In the genomic region with DNA sequence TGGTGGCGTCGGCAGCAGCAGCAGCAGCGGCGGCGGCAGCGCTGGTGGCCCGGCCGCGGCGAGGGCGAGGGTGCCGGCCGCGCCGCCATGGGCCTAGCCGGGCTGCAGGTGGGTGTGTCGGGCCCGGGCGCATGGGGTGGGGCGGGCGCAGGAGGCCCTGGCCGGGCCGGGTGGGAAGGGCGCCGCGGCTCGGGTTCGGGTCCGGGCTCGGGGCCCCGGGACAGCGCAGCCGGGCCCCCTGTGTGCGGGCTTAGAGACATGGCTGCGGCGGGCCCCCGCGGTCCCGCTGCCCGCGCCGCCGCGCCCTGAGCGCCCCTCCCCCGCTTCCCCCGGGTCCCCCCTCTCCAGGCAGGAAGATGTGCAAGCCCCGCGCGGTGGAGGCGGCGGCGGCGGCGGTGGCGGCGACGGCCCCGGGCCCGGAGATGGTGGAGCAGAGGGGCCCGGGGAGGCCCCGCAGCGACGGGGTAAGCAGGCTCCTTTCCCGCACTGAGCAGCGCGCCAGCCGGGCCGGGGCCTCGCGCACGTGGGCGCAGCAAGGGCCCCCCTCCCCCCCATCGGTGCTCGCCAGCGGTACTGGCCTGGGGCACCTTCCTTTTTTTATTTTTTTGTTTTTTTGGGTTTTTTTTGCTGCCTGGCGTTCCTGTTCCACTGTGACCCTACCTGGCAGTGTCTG, we compare ENCODE assay signal across 8 mouse cellular contexts. TPM values are rescaled to one million over a fixed set of nuclear protein-coding genes. Genes with fewer than 3 reads are reported as not detected.
A peak's percentile ranks its signal among the peaks of the same experiment; 100 is the strongest.
DNase-seq lines count a peak whose midpoint lies in the region; ATAC-seq and TF ChIP-seq lines count a peak whose summit lies in the region.

No protein-coding gene starts in this region.

- peak; percentile 48 to 63 for DNase-seq in cerebellum, adult 2 months
- DNase-seq in frontal cortex, postnatal 25 days (ENCODE audit: low spot score in 2 of 2): no peak

- no peak for ATAC-seq in cerebellum, adult (ENCODE audit: insufficient number of reproducible peaks, low FRiP score, low TSS enrichment)
- ATAC-seq in forebrain, embryonic 15.5 days (replicated peaks): peak; percentile 65
- peak; percentile 36 for ATAC-seq in inflammation-experienced regulatory T-cells, adult 6 months
- ATAC-seq in liver, embryonic 16.5 days (ENCODE audit: low read depth): peak; percentile 70

- H3K4me3 ChIP-seq in cerebellum, adult 2 months (replicated peaks; ENCODE audit: insufficient read depth, low read depth, low read length): peak overlapping the region; percentile 73
- peak overlapping the region; percentile 82 for H3K4me3 ChIP-seq in bone marrow, adult 2 months (replicated peaks; ENCODE audit: control insufficient read depth, low read depth, low read length)
- H3K4me3 ChIP-seq in forebrain, embryonic 15.5 days: peak overlapping the region; percentile 96
- peak overlapping the region; percentile 86 for H3K4me3 ChIP-seq in liver, embryonic 16.5 days (ENCODE audit: low read depth, low read length)
- H3K4me3 ChIP-seq in olfactory bulb, adult 2 months (ENCODE audit: insufficient read depth, low read depth, low read length): peak overlapping the region; percentile 63

- 3% methylated on average over 66 of the region's 77 CpGs for WGBS in cerebellum, adult 2 months
- 6% methylated on average over 75 of the region's 77 CpGs for WGBS in bone marrow, adult 2 months
- under 1% methylated on average over 39 of the region's 77 CpGs for WGBS in forebrain, embryonic 15.5 days
- WGBS in liver, embryonic 16.5 days (ENCODE audit: insufficient replicate concordance): under 1% methylated on average over 57 of the region's 77 CpGs
- 5% methylated on average over 74 of the region's 77 CpGs for WGBS in olfactory bulb, adult 2 months

- no peaks in the 10 kb centered on the region for H3K27me3 ChIP-seq in cerebellum, adult 2 months (ENCODE audit: control insufficient read depth, insufficient read depth, low read length)
- H3K27me3 ChIP-seq in forebrain, embryonic 15.5 days: no peaks in the 10 kb centered on the region
- H3K27me3 ChIP-seq in liver, embryonic 16.5 days (ENCODE audit: control insufficient read depth, insufficient read depth, low read depth, low read length): no peaks in the 10 kb centered on the region

- no peak for TF ChIP-seq CTCF in cerebellum, adult 2 months (IDR thresholded peaks at IDR 0.05; ENCODE audit: borderline replicate concordance, insufficient read depth, low read depth, low read length)
- TF ChIP-seq CTCF in bone marrow, adult 2 months (IDR thresholded peaks at IDR 0.05; ENCODE audit: control insufficient read depth, insufficient read depth, low read length): no peak
- no peak for TF ChIP-seq CTCF in olfactory bulb, adult 2 months (IDR thresholded peaks at IDR 0.05; ENCODE audit: insufficient read depth, low read depth, low read length)

- TF ChIP-seq POLR2A in cerebellum, adult 2 months (IDR thresholded peaks at IDR 0.05; ENCODE audit: borderline replicate concordance, insufficient read depth, low read length): no peak
- no peak for TF ChIP-seq POLR2A in bone marrow, adult 2 months (IDR thresholded peaks at IDR 0.05; ENCODE audit: borderline replicate concordance, control insufficient read depth, low read depth, low read length)
- no peak for TF ChIP-seq POLR2A in olfactory bulb, adult 2 months (IDR thresholded peaks at IDR 0.05; ENCODE audit: insufficient read depth, low read depth, low read length)

- H3K9ac ChIP-seq in forebrain, embryonic 15.5 days (replicated peaks): peak overlapping the region; percentile 91
- peak overlapping the region; percentile 88 for H3K9ac ChIP-seq in liver, embryonic 16.5 days (ENCODE audit: low read depth, low read length)

- H3K4me2 ChIP-seq in forebrain, embryonic 15.5 days (replicated peaks): peak overlapping the region; percentile 96
- peak overlapping the region; percentile 97 for H3K4me2 ChIP-seq in liver, embryonic 16.5 days (ENCODE audit: low read depth, low read length)

- H3K36me3 ChIP-seq in forebrain, embryonic 15.5 days: peaks cover 35% of the 10 kb centered on the region
- peaks cover 28% of the 10 kb centered on the region for H3K36me3 ChIP-seq in liver, embryonic 16.5 days (ENCODE audit: control insufficient read depth, insufficient read depth)

- no peaks in the 10 kb centered on the region for H3K9me3 ChIP-seq in forebrain, embryonic 15.5 days
- no peaks in the 10 kb centered on the region for H3K9me3 ChIP-seq in liver, embryonic 16.5 days (replicated peaks; ENCODE audit: control insufficient read depth, low read length)

- H3K27ac ChIP-seq in cerebellum, adult 2 months (ENCODE audit: insufficient read depth, low read length): 0 out of 2 replicates have a peak overlapping the region, but pooled peaks have one; percentile 28
- peak overlapping the region; percentile 92 for H3K27ac ChIP-seq in bone marrow, adult 2 months (ENCODE audit: control insufficient read depth, insufficient read depth, low read depth, low read length, poor library complexity)
- peak overlapping the region; percentile 83 for H3K27ac ChIP-seq in forebrain, embryonic 15.5 days (replicated peaks)
- peak overlapping the region; percentile 87 for H3K27ac ChIP-seq in liver, embryonic 16.5 days (ENCODE audit: low read length)
- no peak overlapping the region for H3K27ac ChIP-seq in olfactory bulb, adult 2 months (ENCODE audit: insufficient read depth, low read depth, low read length)

- H3K4me1 ChIP-seq in cerebellum, adult 2 months (ENCODE audit: control insufficient read depth, insufficient read depth, low read length): peaks cover 25% of the 10 kb centered on the region
- H3K4me1 ChIP-seq in bone marrow, adult 2 months (ENCODE audit: control insufficient read depth, insufficient read depth, low read length): peaks cover 13% of the 10 kb centered on the region
- H3K4me1 ChIP-seq in forebrain, embryonic 15.5 days: peaks cover 29% of the 10 kb centered on the region
- H3K4me1 ChIP-seq in liver, embryonic 16.5 days (ENCODE audit: control insufficient read depth, low read depth, low read length): peaks cover 79% of the 10 kb centered on the region
- peaks cover 13% of the 10 kb centered on the region for H3K4me1 ChIP-seq in olfactory bulb, adult 2 months (ENCODE audit: control insufficient read depth, insufficient read depth, low read length)

RNA-seq across cellular contexts. Expression of gene Kmt5a, which starts 6.0 kb away (rescaled TPM):
- 59.1 and 61.6 TPM in 2 replicates for polyA plus RNA-seq in cerebellum, adult 2 months (2012; rRNA removed)
- 100.0 and 137 TPM in 2 replicates for polyA plus RNA-seq in bone marrow, adult 2 months (2011; ENCODE audit: insufficient read depth, insufficient read length, low replicate concordance, missing spikeins)
- 36.3 and 56.7 TPM in 2 replicates for polyA plus RNA-seq in forebrain, embryonic 15.5 days (2015; fragmentation: Nextera tagmentation; extraction: Ambion mirVana)
- 10 to 100 TPM; 19.3 to 33.6 (median 23.2) TPM for polyA plus RNA-seq in inflammation-experienced regulatory T-cells, adult 6 months (2017; shearing (Covaris generic))
- polyA plus RNA-seq in liver, embryonic 16.5 days (2015; fragmentation: Nextera tagmentation; extraction: Ambion mirVana): 39.6 and 41.5 TPM in 2 replicates
- polyA plus RNA-seq in olfactory bulb, adult 2 months (2012; ENCODE audit: insufficient read depth, insufficient read length, low replicate concordance, missing spikeins): 371 TPM in 1 of 2 replicates, not detected in the other

RNA-seq across cellular contexts. Expression of gene Sbno1, which starts 20.0 kb away (rescaled TPM):
- polyA plus RNA-seq in cerebellum, adult 2 months (2012; rRNA removed): 48.3 and 50.3 TPM in 2 replicates
- polyA plus RNA-seq in bone marrow, adult 2 months (2011; ENCODE audit: insufficient read depth, insufficient read length, low replicate concordance, missing spikeins): 26.5 and 50.4 TPM in 2 replicates
- polyA plus RNA-seq in forebrain, embryonic 15.5 days (2015; fragmentation: Nextera tagmentation; extraction: Ambion mirVana): 101 and 111 TPM in 2 replicates
- 100 to 1,000 TPM; 127 to 199 (median 163) TPM for polyA plus RNA-seq in inflammation-experienced regulatory T-cells, adult 6 months (2017; shearing (Covaris generic))
- polyA plus RNA-seq in liver, embryonic 16.5 days (2015; fragmentation: Nextera tagmentation; extraction: Ambion mirVana): 34.5 and 36.2 TPM in 2 replicates
- polyA plus RNA-seq in olfactory bulb, adult 2 months (2012; ENCODE audit: insufficient read depth, insufficient read length, low replicate concordance, missing spikeins): 263 and 488 TPM in 2 replicates

RNA-seq across cellular contexts. Expression of gene Rilpl2, which starts 32.4 kb away (rescaled TPM):
- polyA plus RNA-seq in cerebellum, adult 2 months (2012; rRNA removed): 18.1 and 18.4 TPM in 2 replicates
- 13.5 and 18.3 TPM in 2 replicates for polyA plus RNA-seq in bone marrow, adult 2 months (2011; ENCODE audit: insufficient read depth, insufficient read length, low replicate concordance, missing spikeins)
- polyA plus RNA-seq in forebrain, embryonic 15.5 days (2015; fragmentation: Nextera tagmentation; extraction: Ambion mirVana): 26.3 and 27.8 TPM in 2 replicates
- polyA plus RNA-seq in inflammation-experienced regulatory T-cells, adult 6 months (2017; shearing (Covaris generic)): 10 to 100 TPM; 56.2 to 88.3 (median 67.1) TPM
- polyA plus RNA-seq in liver, embryonic 16.5 days (2015; fragmentation: Nextera tagmentation; extraction: Ambion mirVana): 8.4 and 9.3 TPM in 2 replicates
- not detected in 2 replicates for polyA plus RNA-seq in olfactory bulb, adult 2 months (2012; ENCODE audit: insufficient read depth, insufficient read length, low replicate concordance, missing spikeins)

RNA-seq across cellular contexts. Expression of gene Snrnp35, which starts 37.2 kb away (rescaled TPM):
- 12.3 and 13.1 TPM in 2 replicates for polyA plus RNA-seq in cerebellum, adult 2 months (2012; rRNA removed)
- 12.7 and 24.2 TPM in 2 replicates for polyA plus RNA-seq in bone marrow, adult 2 months (2011; ENCODE audit: insufficient read depth, insufficient read length, low replicate concordance, missing spikeins)
- 24.9 and 26.0 TPM in 2 replicates for polyA plus RNA-seq in forebrain, embryonic 15.5 days (2015; fragmentation: Nextera tagmentation; extraction: Ambion mirVana)
- polyA plus RNA-seq in inflammation-experienced regulatory T-cells, adult 6 months (2017; shearing (Covaris generic)): 10 to 100 TPM in 1 of 3 experiments, 1 to 10 TPM in 2; 6.5 to 12.1 (median 9.7) TPM
- polyA plus RNA-seq in liver, embryonic 16.5 days (2015; fragmentation: Nextera tagmentation; extraction: Ambion mirVana): 9.2 and 9.9 TPM in 2 replicates
- polyA plus RNA-seq in olfactory bulb, adult 2 months (2012; ENCODE audit: insufficient read depth, insufficient read length, low replicate concordance, missing spikeins): not detected in 2 replicates

Comparison
In these comparisons a context has a peak if more than half of its experiments do, and no peak if none do; other contexts are left out.
1. DNase-seq: peak in cerebellum, adult 2 months (2 of 2); none in frontal cortex, postnatal 25 days (0 of 2).
2. Peak in every context shown above with its lines, with median percentiles within 50 percentile points of each other: H3K4me3 ChIP-seq.